Mouse (Mus musculus) hindbrain, embryonic 16.5 days (tissue): ENCODE measurements around the gene Zfp879. TPM values are rescaled to one million over a fixed set of nuclear protein-coding genes. Genes with fewer than 3 reads are reported as not detected.

Experiments used
- ATAC-seq: fragments of 200-750 bp; cut with Nextera tagmentation; 2 replicates; pipeline ENCODE4 v1.8.0; 2017; ENCODE audit warnings: moderate TSS enrichment, moderate library complexity
- H3K27ac ChIP-seq: fragments of 300-500 bp; sonication (generic); 2 replicates; pipeline ENCODE4 v1.5.1; 2014; ENCODE audit warnings: low read depth, mild to moderate bottlenecking, control low read depth, low read length, moderate library complexity
- H3K27me3 ChIP-seq: fragments of 300-500 bp; sonication (generic); replicated peaks from 2 replicates; pipeline ENCODE4 v1.6.1; 2014; ENCODE audit warnings: low read length; ENCODE audit not compliant: control insufficient read depth, insufficient read depth
- H3K36me3 ChIP-seq: fragments of 300-500 bp; sonication (generic); 2 replicates; pipeline ENCODE4 v1.6.1; 2014; ENCODE audit warnings: mild to moderate bottlenecking, low read length, moderate library complexity, mixed read lengths; ENCODE audit not compliant: control insufficient read depth, insufficient read depth
- H3K4me1 ChIP-seq: fragments of 300-500 bp; sonication (generic); 2 replicates; pipeline ENCODE4 v1.6.1; 2014; ENCODE audit warnings: low read depth, low read length; ENCODE audit not compliant: control insufficient read depth, insufficient read depth
- H3K4me2 ChIP-seq: fragments of 300-500 bp; sonication (generic); 2 replicates; pipeline ENCODE4 v1.6.1; 2014; ENCODE audit warnings: mild to moderate bottlenecking, low read length, control low read depth, moderate library complexity
- H3K4me3 ChIP-seq: fragments of 300-500 bp; sonication (generic); 2 replicates; pipeline ENCODE4 v1.5.1; 2014; ENCODE audit warnings: mild to moderate bottlenecking, low read length, control low read depth, moderate library complexity
- H3K9ac ChIP-seq: fragments of 300-500 bp; sonication (generic); 2 replicates; pipeline ENCODE4 v1.6.1; 2014; ENCODE audit warnings: low read depth, mild to moderate bottlenecking, control low read depth, low read length, moderate library complexity
- H3K9me3 ChIP-seq: fragments of 300-500 bp; sonication (generic); 2 replicates; pipeline ENCODE4 v1.6.1; 2014; ENCODE audit warnings: mild to moderate bottlenecking, low read length, moderate library complexity; ENCODE audit not compliant: control insufficient read depth
- WGBS: fragments of 180-500 bp; shearing (Covaris S2); extraction: QIAGEN DNeasy Blood & Tissue Kit; methylation state at CpG from one replicate; pipeline ENCODE4 v1.1.7; 2014; 5-methylcytosine and 5-hydroxymethylcytosine counted together
- polyA plus RNA-seq: library from polyadenylated mRNA; unstranded; fragments of >200 nt; fragmentation: Nextera tagmentation; extraction: Ambion mirVana; gene quantifications from 2 replicates; pipeline ENCODE4 v1.2.1, GENCODE M21; 2015

The Zfp879 gene
- polyA plus RNA-seq, 1 experiment from 2014 or later, result 1.6 TPM

- peaks cover 41% of the 10 kb centered on the region for H3K27me3 ChIP-seq
- no peaks in the 10 kb centered on the region for H3K36me3 ChIP-seq
- WGBS, result 7% methylated on average over 10 of the region's 10 CpGs
- H3K4me3 ChIP-seq, result no peak overlapping the region
- no peak overlapping the region for H3K27ac ChIP-seq
- H3K9ac ChIP-seq, result no peak overlapping the region
- no peaks in the 10 kb centered on the region; the same call in 1 of the 2 replicates for H3K9me3 ChIP-seq
- H3K4me1 ChIP-seq, result peaks cover 10% of the 10 kb centered on the region
- no peak overlapping the region for H3K4me2 ChIP-seq
- ATAC-seq, result no peak
Observed at GRCm38 (mm10) chr11:50849310-50849709, 8.0 kb upstream of the Zfp879 start.

GRCm38 (mm10) chr11:50848520-50849137 lies 7.3 kb upstream of the Zfp879 start:
- peaks cover 10% of the 10 kb centered on the region for H3K4me1 ChIP-seq
- H3K4me3 ChIP-seq, result no peak overlapping the region
- H3K36me3 ChIP-seq, result no peaks in the 10 kb centered on the region
- no peaks in the 10 kb centered on the region; the same call in 1 of the 2 replicates for H3K9me3 ChIP-seq
- H3K9ac ChIP-seq, result no peak overlapping the region
- WGBS, result 45% methylated on average over 3 of the region's 3 CpGs
- no peak overlapping the region for H3K4me2 ChIP-seq
- no peak for ATAC-seq
- H3K27me3 ChIP-seq, result peaks cover 41% of the 10 kb centered on the region
- H3K27ac ChIP-seq, result no peak overlapping the region

GRCm38 (mm10) chr11:50847047-50847446 lies 5.7 kb upstream of the Zfp879 start:
- peaks cover 31% of the 10 kb centered on the region for H3K27me3 ChIP-seq
- 60% methylated on average over 5 of the region's 5 CpGs for WGBS

GRCm38 (mm10) chr11:50845951-50846350 lies 4.6 kb upstream of the Zfp879 start:
- H3K27me3 ChIP-seq, result peaks cover 22% of the 10 kb centered on the region
- WGBS, result 87% methylated on average over 3 of the region's 3 CpGs
- H3K4me2 ChIP-seq, result no peak overlapping the region
- no peaks in the 10 kb centered on the region for H3K36me3 ChIP-seq
- ATAC-seq, result no peak
- no peak overlapping the region for H3K4me3 ChIP-seq
- H3K27ac ChIP-seq, result no peak overlapping the region
- no peaks in the 10 kb centered on the region; the same call in 1 of the 2 replicates for H3K9me3 ChIP-seq
- H3K4me1 ChIP-seq, result peaks cover 8% of the 10 kb centered on the region
- no peak overlapping the region for H3K9ac ChIP-seq

More at GRCm38 (mm10) chr11:50847047-50847446, 5.7 kb upstream of the Zfp879 start:
- H3K4me3 ChIP-seq, result no peak overlapping the region
- H3K9ac ChIP-seq, result no peak overlapping the region
- H3K4me1 ChIP-seq, result peaks cover 10% of the 10 kb centered on the region
- no peak overlapping the region for H3K4me2 ChIP-seq
- ATAC-seq, result no peak
- H3K27ac ChIP-seq, result no peak overlapping the region
- no peaks in the 10 kb centered on the region for H3K36me3 ChIP-seq
- H3K9me3 ChIP-seq, result no peaks in the 10 kb centered on the region; the same call in 1 of the 2 replicates

- Histone ChIP-seq H3K36me3 (peaks cover 16% of the 10 kb centered on the region), H3K4me2 (no peak overlapping the region), H3K27ac (no peak overlapping the region), H3K4me1 (peaks cover 5% of the 10 kb centered on the region), H3K27me3 (no peaks in the 10 kb centered on the region), H3K9me3 (peaks cover 13% of the 10 kb centered on the region), H3K9ac (no peak overlapping the region), H3K4me3 (no peak overlapping the region)
- ATAC-seq, result no peak
- WGBS, result 83% methylated on average over 4 of the region's 4 CpGs
Observed at GRCm38 (mm10) chr11:50835727-50836126, 5.6 kb downstream of the Zfp879 start.

GRCm38 (mm10) chr11:50827010-50827953 lies 14.1 kb downstream of the Zfp879 start, which contains the start of gene Zfp354c:
TSS of gene Zfp354c (minus strand) at chr11:50827724.
- Histone ChIP-seq H3K9me3 (peaks cover under 1% of the 10 kb centered on the region; the same call in 1 of the 2 replicates), H3K9ac (peak within 1 kb of the TSS; percentile 95), H3K27ac (peak within 1 kb of the TSS; percentile 85), H3K4me1 (peaks cover 11% of the 10 kb centered on the region), H3K36me3 (peaks cover 29% of the 10 kb centered on the region), H3K4me2 (peak within 1 kb of the TSS; percentile 74), H3K4me3 (peak within 1 kb of the TSS; percentile 80), H3K27me3 (no peaks in the 10 kb centered on the region)
- ATAC-seq, result peak; percentile 99
- 1% methylated on average over 44 of the region's 45 CpGs for WGBS

GRCm38 (mm10) chr11:50826214-50826613 lies 15.1 kb downstream of the Zfp879 start:
- Histone ChIP-seq H3K4me3 (peak overlapping the region; percentile 80), H3K4me1 (peaks cover 11% of the 10 kb centered on the region), H3K36me3 (peaks cover 35% of the 10 kb centered on the region), H3K9me3 (no peaks in the 10 kb centered on the region), H3K9ac (peak overlapping the region; percentile 95; the same call in 1 of the 2 replicates), H3K27me3 (no peaks in the 10 kb centered on the region), H3K27ac (no peak overlapping the region), H3K4me2 (peak overlapping the region; percentile 74)
- WGBS, result 50% methylated on average over 2 of the region's 2 CpGs
- ATAC-seq, result no peak

GRCm38 (mm10) chr11:50814233-50814632 lies 27.1 kb downstream of the Zfp879 start:
- WGBS, result 99% methylated on average over 4 of the region's 4 CpGs
- Histone ChIP-seq H3K9me3 (peaks cover 52% of the 10 kb centered on the region), H3K27ac (no peak overlapping the region), H3K27me3 (no peaks in the 10 kb centered on the region), H3K4me1 (no peaks in the 10 kb centered on the region), H3K36me3 (peaks cover 86% of the 10 kb centered on the region), H3K4me2 (no peak overlapping the region), H3K4me3 (no peak overlapping the region), H3K9ac (no peak overlapping the region)
- ATAC-seq, result no peak

GRCm38 (mm10) chr11:50798836-50799235 lies 42.5 kb downstream of the Zfp879 start:
- Histone ChIP-seq H3K9ac (no peak overlapping the region), H3K9me3 (no peaks in the 10 kb centered on the region), H3K27ac (no peak overlapping the region), H3K4me2 (no peak overlapping the region), H3K4me3 (no peak overlapping the region), H3K4me1 (no peaks in the 10 kb centered on the region), H3K36me3 (no peaks in the 10 kb centered on the region), H3K27me3 (no peaks in the 10 kb centered on the region)
- ATAC-seq, result no peak
